Mouse (Mus musculus): ENCODE measurements around the gene Hivep3.

GRCm38 (mm10) chr4:119879671-119880070 is 146.1 kb downstream of the Hivep3 start:
- no peak for TF ChIP-seq CTCF (IDR thresholded peaks at IDR 0.05; ENCODE audit: low read depth, low read length)
- no peak for TF ChIP-seq POLR2A (IDR thresholded peaks at IDR 0.05; ENCODE audit: extremely low read depth, insufficient read depth, low read length)
